Mouse (Mus musculus): Measurements from ENCODE around the gene Tns4.

- TF ChIP-seq CTCF (IDR thresholded peaks at IDR 0.05; ENCODE audit: extremely low read depth, insufficient read depth, low read length) (peak; percentile 90), POLR2A (IDR thresholded peaks at IDR 0.05; ENCODE audit: extremely low read depth, insufficient read depth, low read length) (no peak)
These were observed 49.3 kb downstream of the Tns4 start for GRCm38 (mm10) chr11:99039782-99040181.
